In the genomic region with DNA sequence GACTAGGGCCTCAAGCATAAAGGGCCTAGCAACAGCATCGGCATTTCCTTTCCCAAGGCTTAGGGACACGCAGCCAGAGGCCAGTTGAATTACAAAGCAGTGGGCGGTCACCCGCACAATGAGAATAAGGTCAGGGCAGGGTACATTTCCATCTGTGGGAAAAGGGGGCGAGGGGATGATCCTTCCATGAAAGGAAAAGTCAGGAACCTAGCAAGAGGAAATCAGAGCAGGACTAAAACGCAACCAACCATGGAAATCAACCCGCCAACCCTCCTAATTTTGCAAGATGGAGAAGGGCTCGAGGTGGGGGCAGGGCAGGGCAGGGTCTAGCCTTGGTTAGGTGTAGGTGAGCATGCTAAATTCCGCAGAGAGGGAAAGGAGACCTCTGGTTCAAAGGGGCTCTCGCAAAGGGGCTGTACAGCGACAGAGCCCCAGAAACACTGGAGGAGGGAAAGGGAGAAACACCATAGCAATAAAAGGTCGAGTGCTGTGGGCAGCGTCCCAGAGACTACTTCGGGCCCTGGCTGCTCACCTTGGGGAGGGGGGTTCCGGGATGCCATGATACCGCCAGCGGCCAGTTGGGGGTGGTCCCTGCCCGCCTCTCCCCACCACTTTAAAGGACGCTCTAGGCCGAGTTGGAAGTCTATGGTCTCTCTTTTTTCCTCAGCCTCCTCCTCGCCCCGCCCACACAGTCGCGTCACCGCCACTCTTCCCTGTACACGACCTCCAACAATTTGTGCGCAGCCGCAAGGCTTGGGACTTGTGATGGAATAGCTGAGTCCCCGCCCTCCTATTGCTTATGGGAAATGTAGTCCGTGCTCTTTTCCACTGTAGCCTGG, we compare ENCODE assay signal across 8 mouse cellular contexts. TPM values are rescaled to one million over a fixed set of nuclear protein-coding genes. Genes with fewer than 3 reads are reported as not detected.
A peak's percentile ranks its signal among the peaks of the same experiment; 100 is the strongest.
DNase-seq lines count a peak whose midpoint lies in the region; ATAC-seq and TF ChIP-seq lines count a peak whose summit lies in the region.

Fundc1 (minus strand) TSS at position 705 of the 839 bp plus-strand sequence.

- no peaks in the 10 kb centered on the region for H3K36me3 ChIP-seq in hindbrain, embryonic 16.5 days (ENCODE audit: control insufficient read depth, insufficient read depth, low read length)

- ATAC-seq in hindbrain, embryonic 16.5 days: peak; percentile 99
- peak; percentile 99 for ATAC-seq in megakaryocyte, adult 5-6 weeks (ENCODE audit: poor library complexity, severe bottlenecking)

- 16% methylated on average over 25 of the region's 30 CpGs for WGBS in hindbrain, embryonic 16.5 days

- intact Hi-C loops in left cerebral cortex, adult 2 months (cut with DNase I): loop anchor here (2.0 kb wide), 1 partner anchor 591 kb away; the partner anchor contains the start of gene Kdm6a

- peak within 1 kb of the TSS; percentile 68 for H3K9ac ChIP-seq in hindbrain, embryonic 16.5 days (ENCODE audit: low read depth, low read length)

- H3K27ac ChIP-seq in hindbrain, embryonic 16.5 days (ENCODE audit: low read depth, low read length): peak within 1 kb of the TSS; percentile 89
- H3K27ac ChIP-seq in left cerebral cortex, adult 2 months: peak within 1 kb of the TSS; percentile 98

- H3K4me1 ChIP-seq in hindbrain, embryonic 16.5 days (ENCODE audit: control insufficient read depth, insufficient read depth, low read depth, low read length): no peaks in the 10 kb centered on the region

- TF ChIP-seq CTCF in left cerebral cortex, adult 2 months (IDR thresholded peaks at IDR 0.05): peak; percentile 17

- H3K27me3 ChIP-seq in hindbrain, embryonic 16.5 days (replicated peaks; ENCODE audit: control insufficient read depth, insufficient read depth, low read length): no peaks in the 10 kb centered on the region

- H3K4me2 ChIP-seq in hindbrain, embryonic 16.5 days (ENCODE audit: low read length): peak within 1 kb of the TSS; percentile 57

- H3K9me3 ChIP-seq in hindbrain, embryonic 16.5 days (ENCODE audit: control insufficient read depth, low read length): no peaks in the 10 kb centered on the region

- peak; percentile 69 for DNase-seq in WW6 (ENCODE audit: low read depth, low spot score)
- peak; percentile 70 to 86 for DNase-seq in cerebellum, postnatal 4 days (ENCODE audit: low spot score in 2 of 2)
- DNase-seq in gastrocnemius, adult 18-20 months (ENCODE audit: low spot score): peak; percentile 93
- peak; percentile 90 to 91 for DNase-seq in left cerebral cortex, adult 2 months (ENCODE audit: extremely low spot score in 1 of 2, low spot score in 2 of 2)
- peak; percentile 93 to 94 for DNase-seq in right cerebral cortex, adult 2 months (ENCODE audit: low spot score in 2 of 2)
- peak; percentile 94 for DNase-seq in urinary bladder, postnatal 14 days (ENCODE audit: low spot score)

- peak within 1 kb of the TSS; percentile 51 for H3K4me3 ChIP-seq in hindbrain, embryonic 16.5 days (ENCODE audit: low read length)
- H3K4me3 ChIP-seq in left cerebral cortex, adult 2 months: peak within 1 kb of the TSS; percentile 60

RNA-seq across cellular contexts. Expression of gene Fundc1, which starts in this region (rescaled TPM):
- total RNA-seq in gastrocnemius, adult 18-20 months (2021): 10 to 100 TPM; 27.6 to 34.6 TPM
- polyA plus RNA-seq in hindbrain, embryonic 16.5 days (2015; fragmentation: Nextera tagmentation; extraction: Ambion mirVana): 55.8 and 58.8 TPM in 2 replicates
- 10 to 100 TPM; 39.6 to 44.7 TPM for total RNA-seq in left cerebral cortex, adult 2 months (2021)
- total RNA-seq in megakaryocyte, adult 5-6 weeks (2015): 36.6 and 37.7 TPM in 2 replicates
- total RNA-seq in megakaryocyte, adult 5-6 weeks (2017): 40.7 and 56.7 TPM in 2 replicates

Comparison
In these comparisons a context has a peak if more than half of its experiments do, and no peak if none do; other contexts are left out.
1. Peak in every context shown above with its lines: DNase-seq, ATAC-seq, H3K4me3 ChIP-seq and H3K27ac ChIP-seq.